Mouse (Mus musculus) gastrocnemius, postnatal 36 days (tissue): ENCODE results near the gene Naa16. TPM values are rescaled to one million over a fixed set of nuclear protein-coding genes. Genes with fewer than 3 reads are reported as not detected.
A peak's percentile ranks its signal among the peaks of the same experiment; 100 is the strongest.

ENCODE experiments used
- DNase-seq, 2 experiments: peaks; one replicate each; pipeline ENCODE4 v3.0.0; 2022
- intact Hi-C: fragments of 180-260 bp; cut with DNase I; formaldehyde crosslinking; loops from one replicate; pipeline ENCODE4 v1.15.1; 2025
- total RNA-seq, 2 experiments: library from RNA; stranded (reverse); gene quantifications; 2 replicates each; pipeline ENCODE4 v1.2.3; 2021

The Naa16 gene
- total RNA-seq, 2 experiments from 2014 or later = 21.7 to 22.1 TPM

- DNase-seq = peak; percentile 89 to 93
- intact Hi-C loops = loop anchor here (2.0 kb wide), 1 partner anchor 177 kb away; no protein-coding TSS in a partner anchor
Observed at GRCm38 (mm10) chr14:79301466-79301875, 89.1 kb downstream of the Naa16 start, which contains the start of gene Rgcc. Gene Rgcc (minus strand): TSS chr14:79301645.

GRCm38 (mm10) chr14:79300641-79301350, 89.8 kb downstream of the Naa16 start:
- intact Hi-C loops = loop anchor here (2.0 kb wide), 1 partner anchor 176 kb away; no protein-coding TSS in a partner anchor
- DNase-seq = no peak

GRCm38 (mm10) chr14:79299796-79300195, 90.8 kb downstream of the Naa16 start:
- intact Hi-C loops = loop anchor here (2.0 kb wide), 1 partner anchor 175 kb away; no protein-coding TSS in a partner anchor
- DNase-seq = no peak

- no peak for DNase-seq
- intact Hi-C loops = no loop called here
Observed at GRCm38 (mm10) chr14:79299230-79299629, 91.3 kb downstream of the Naa16 start.

- intact Hi-C loops = no loop called here
- no peak for DNase-seq
Observed at GRCm38 (mm10) chr14:79298314-79298992, 92.1 kb downstream of the Naa16 start.

GRCm38 (mm10) chr14:79296836-79297235, 93.7 kb downstream of the Naa16 start:
- intact Hi-C loops = no loop called here

GRCm38 (mm10) chr14:79296201-79296600, 94.4 kb downstream of the Naa16 start:
- no peak for DNase-seq
- intact Hi-C loops = no loop called here

More at GRCm38 (mm10) chr14:79296836-79297235, 93.7 kb downstream of the Naa16 start:
- no peak for DNase-seq

- no peak for DNase-seq
- intact Hi-C loops = no loop called here
Observed at GRCm38 (mm10) chr14:79295579-79295978, 95.0 kb downstream of the Naa16 start.

- intact Hi-C loops = no loop called here
- no peak for DNase-seq
Observed at GRCm38 (mm10) chr14:79294950-79295349, 95.6 kb downstream of the Naa16 start.

GRCm38 (mm10) chr14:79294051-79294814, 96.3 kb downstream of the Naa16 start:
- no peak for DNase-seq
- intact Hi-C loops = no loop called here

GRCm38 (mm10) chr14:79293119-79293780, 97.3 kb downstream of the Naa16 start:
- intact Hi-C loops = no loop called here
- DNase-seq = no peak

- intact Hi-C loops = no loop called here
- DNase-seq = no peak
Observed at GRCm38 (mm10) chr14:79291629-79292028, 98.9 kb downstream of the Naa16 start.

- no peak for DNase-seq
- intact Hi-C loops = no loop called here
Observed at GRCm38 (mm10) chr14:79290683-79291425, 99.7 kb downstream of the Naa16 start.

GRCm38 (mm10) chr14:79289909-79290308, 100.7 kb downstream of the Naa16 start:
- intact Hi-C loops = no loop called here
- no peak for DNase-seq

GRCm38 (mm10) chr14:79288280-79288679, 102.3 kb downstream of the Naa16 start:
- intact Hi-C loops = no loop called here
- DNase-seq = no peak

GRCm38 (mm10) chr14:79287251-79287863, 103.2 kb downstream of the Naa16 start:
- no peak for DNase-seq
- intact Hi-C loops = no loop called here

GRCm38 (mm10) chr14:79285549-79285948, 105.0 kb downstream of the Naa16 start:
- no peak for DNase-seq
- intact Hi-C loops = no loop called here

- no peak for DNase-seq
- intact Hi-C loops = no loop called here
Observed at GRCm38 (mm10) chr14:79284616-79285015, 106.0 kb downstream of the Naa16 start.

GRCm38 (mm10) chr14:79283952-79284351, 106.6 kb downstream of the Naa16 start:
- DNase-seq = no peak
- intact Hi-C loops = no loop called here
